Mouse (Mus musculus) yolk sac, embryonic 10.5 days (tissue): Measurements from ENCODE around the gene Rplp2.
"Not testable (repeated sequence)": the region's sequence is repeated elsewhere in the genome, so short reads cannot be mapped to it uniquely, and the experiment has no call there.

Experiments used
- DNase-seq: peaks from one replicate; pipeline ENCODE4 v3.0.0-alpha.2; 2017; ENCODE audit warnings: low spot score

Rplp2 gene

GRCm38 (mm10) chr7:141446374-141446773 is 796 bp upstream of the Rplp2 start:
- DNase-seq, result not testable (repeated sequence)

GRCm38 (mm10) chr7:141451928-141452327 is 4.8 kb downstream of the Rplp2 start:
- no peak for DNase-seq

DNA sequence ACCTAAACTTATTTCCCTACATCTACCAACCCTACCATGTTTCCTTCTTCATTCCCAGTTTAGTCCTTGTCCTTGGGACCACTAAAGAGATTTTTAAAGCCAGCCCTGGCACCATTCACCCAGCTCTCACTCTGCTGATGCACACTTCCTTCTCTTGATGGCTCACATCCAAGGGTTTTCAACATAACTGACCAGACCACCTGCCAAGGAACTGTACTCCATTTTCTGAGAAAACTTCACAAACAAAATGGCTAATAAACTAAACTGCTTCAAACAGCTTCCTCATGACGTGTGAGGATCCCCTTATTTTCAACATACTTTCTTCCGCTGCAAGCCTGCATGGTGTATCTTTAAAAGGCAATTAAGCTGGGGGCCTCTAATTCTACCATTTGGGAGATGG is 6.5 kb downstream of the Rplp2 start:
- no peak for DNase-seq

DNA sequence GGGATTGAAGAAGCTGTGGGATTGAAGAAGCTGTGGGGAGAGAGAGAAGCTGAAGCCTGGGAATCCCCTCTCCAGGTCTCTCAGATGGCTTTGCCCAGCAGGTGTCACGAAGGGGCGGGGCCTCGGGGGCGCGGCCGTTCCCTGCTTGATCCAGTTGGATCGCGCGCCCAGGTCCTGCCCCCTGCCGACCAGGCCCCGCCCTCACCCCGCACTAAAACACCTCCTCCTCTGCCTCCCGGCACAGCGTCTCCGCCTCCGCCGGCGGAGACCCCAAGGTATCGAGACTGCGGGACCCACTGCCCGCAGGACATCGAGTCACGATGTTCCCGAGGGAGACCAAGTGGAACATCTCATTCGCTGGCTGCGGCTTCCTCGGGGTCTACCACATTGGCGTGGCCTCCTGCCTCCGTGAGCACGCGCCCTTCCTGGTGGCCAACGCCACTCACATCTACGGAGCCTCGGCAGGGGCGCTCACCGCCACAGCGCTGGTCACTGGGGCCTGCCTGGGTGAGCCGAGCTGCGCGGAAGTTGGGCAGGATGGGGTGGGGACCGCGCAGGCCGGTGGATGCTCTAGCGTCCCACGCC is 7.9 kb downstream of the Rplp2 start, which contains the start of gene Pnpla2:
Pnpla2 (plus strand) TSS at position 232 of the 585 bp plus-strand sequence.
- peak; percentile 94 for DNase-seq

DNA sequence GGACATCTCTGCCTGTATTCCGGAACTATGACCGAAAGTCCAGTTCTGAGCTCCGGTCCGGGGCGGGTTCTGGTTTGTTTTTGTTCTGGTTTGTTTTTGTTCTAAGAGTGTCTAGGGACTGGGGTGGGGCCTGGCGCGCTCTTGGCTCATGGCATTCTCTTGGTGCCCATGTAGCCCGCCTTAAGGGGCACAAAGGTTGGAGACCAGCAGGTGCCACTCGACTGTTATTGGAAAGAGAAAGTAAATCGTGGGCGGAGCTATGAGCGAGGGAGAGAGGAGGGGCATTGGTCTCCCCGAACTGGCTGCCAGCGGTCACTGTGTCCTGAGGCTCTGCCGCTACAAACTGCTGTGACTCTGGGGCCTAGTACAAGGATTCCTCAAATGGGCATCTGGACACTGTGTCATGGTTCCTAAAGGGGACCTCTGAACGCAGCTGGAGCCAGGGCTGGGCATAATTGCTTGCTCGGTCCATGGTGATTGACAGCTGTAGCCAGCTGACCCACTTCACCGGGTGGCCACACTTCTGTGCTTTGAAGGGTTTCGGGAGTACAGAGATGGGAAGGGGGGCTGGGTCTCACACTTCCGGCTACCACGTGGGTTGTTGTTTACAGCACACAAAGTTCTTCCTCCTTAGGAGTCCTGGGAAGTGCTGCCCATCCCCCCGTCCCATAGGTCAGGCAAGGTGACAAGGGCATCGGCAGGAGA is 8.6 kb downstream of the Rplp2 start:
- DNase-seq, result peak; percentile 72

- DNase-seq, result no peak
These were observed 9.6 kb downstream of the Rplp2 start for GRCm38 (mm10) chr7:141456739-141457138.

DNA sequence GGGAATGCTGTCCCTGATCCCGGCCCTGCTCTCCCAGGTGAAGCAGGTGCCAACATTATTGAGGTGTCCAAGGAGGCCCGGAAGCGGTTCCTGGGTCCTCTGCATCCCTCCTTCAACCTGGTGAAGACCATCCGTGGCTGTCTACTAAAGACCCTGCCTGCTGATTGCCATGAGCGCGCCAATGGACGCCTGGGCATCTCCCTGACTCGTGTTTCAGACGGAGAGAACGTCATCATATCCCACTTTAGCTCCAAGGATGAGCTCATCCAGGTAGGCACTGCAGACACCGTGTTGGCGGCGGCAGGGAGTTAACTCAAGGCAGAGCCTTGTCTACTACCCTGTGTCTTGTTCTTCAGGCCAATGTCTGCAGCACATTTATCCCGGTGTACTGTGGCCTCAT is 10.1 kb downstream of the Rplp2 start:
- no peak for DNase-seq

DNA sequence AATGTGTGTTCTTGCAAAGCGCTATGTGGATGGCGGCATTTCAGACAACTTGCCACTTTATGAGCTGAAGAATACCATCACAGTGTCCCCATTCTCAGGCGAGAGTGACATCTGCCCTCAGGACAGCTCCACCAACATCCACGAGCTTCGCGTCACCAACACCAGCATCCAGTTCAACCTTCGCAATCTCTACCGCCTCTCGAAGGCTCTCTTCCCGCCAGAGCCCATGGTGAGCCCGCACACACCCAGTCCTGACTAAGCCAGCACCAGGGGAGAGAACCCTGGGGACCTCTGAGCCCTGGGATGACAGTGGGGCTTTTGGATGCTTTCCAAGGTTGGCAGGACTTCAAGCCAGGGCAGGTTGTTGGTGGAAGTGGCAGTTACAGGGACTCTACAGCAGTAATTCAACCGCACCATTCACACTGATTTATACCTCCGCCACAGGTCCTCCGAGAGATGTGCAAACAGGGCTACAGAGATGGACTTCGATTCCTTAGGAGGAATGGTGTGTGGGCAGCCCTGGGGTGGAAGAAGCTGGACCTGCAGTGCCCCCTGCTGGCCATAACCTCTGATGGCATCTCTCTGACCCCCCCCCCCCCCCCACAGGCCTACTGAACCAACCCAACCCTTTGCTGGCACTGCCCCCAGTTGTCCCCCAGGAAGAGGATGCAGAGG is 11.0 kb downstream of the Rplp2 start:
- no peak for DNase-seq

- DNase-seq, result no peak
These were observed 11.5 kb downstream of the Rplp2 start for GRCm38 (mm10) chr7:141458661-141459060.

DNA sequence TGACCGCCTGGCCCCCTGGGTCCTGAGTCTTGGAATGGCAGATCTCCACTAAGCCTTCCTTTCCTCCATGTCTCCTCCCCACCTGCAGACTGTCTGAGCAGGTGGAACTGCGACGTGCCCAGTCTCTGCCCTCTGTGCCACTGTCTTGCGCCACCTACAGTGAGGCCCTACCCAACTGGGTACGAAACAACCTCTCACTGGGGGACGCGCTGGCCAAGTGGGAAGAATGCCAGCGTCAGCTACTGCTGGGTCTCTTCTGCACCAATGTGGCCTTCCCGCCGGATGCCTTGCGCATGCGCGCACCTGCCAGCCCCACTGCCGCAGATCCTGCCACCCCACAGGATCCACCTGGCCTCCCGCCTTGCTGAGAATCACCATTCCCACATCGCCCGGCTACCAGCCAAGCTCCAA is 12.1 kb downstream of the Rplp2 start:
- no peak for DNase-seq

DNA sequence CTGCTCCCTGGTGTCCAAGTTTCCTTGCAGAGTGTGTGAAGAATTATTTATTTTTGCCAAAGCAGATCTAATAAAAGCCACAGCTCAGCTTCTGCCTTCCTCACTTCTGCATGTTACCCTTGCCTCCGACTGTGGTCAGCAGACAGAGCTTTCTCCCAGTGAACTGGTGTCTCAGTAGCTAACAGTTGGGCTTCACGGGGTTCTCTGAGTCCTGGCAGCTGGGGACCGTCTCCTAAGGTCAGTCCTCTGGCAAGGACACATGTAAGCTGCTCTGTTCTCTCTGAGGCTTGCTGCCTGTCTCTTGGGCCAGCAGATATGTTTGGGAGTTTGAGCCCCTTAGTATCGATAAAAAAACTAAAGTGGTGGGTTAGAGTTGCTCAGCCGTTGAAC is 12.8 kb downstream of the Rplp2 start:
- no peak for DNase-seq

DNA sequence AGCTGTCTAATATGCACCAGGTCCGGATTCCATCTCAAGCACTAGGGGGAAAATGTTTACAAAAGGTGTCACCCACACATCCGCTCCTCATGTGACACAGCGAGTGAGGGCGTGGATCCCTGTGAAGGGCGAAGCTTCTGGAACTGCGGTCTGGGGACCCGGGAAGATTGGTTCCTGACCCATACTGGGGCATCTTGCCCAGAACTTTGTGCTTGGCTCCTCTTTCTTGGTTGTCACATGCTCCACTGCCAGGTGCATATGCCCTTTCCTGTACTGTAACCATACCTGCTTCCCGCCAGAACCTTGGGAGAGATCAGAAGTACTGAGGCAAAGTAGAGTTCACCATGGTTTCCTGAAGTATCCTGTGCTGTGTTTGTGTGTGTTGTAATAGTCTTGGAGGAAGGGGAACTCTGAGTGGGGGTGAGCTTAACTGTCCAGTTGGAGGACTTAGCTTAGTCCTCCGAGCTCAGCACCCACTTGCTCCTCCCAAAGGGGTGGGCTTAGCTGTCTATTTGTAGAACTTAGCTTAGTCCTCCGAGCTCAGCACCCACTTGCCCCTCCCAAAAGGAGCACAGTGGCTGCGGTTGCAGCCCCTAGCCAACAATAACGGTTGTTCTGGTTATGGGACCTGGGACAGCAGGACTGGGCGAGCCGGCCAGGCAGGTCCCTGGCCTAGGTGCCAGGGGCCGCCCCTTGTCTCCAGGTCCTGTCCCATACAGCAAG is 13.4 kb downstream of the Rplp2 start, which contains the start of gene Cracr2b:
Cracr2b (plus strand) TSS at position 704 of the 723 bp plus-strand sequence.
- DNase-seq, result no peak

DNA sequence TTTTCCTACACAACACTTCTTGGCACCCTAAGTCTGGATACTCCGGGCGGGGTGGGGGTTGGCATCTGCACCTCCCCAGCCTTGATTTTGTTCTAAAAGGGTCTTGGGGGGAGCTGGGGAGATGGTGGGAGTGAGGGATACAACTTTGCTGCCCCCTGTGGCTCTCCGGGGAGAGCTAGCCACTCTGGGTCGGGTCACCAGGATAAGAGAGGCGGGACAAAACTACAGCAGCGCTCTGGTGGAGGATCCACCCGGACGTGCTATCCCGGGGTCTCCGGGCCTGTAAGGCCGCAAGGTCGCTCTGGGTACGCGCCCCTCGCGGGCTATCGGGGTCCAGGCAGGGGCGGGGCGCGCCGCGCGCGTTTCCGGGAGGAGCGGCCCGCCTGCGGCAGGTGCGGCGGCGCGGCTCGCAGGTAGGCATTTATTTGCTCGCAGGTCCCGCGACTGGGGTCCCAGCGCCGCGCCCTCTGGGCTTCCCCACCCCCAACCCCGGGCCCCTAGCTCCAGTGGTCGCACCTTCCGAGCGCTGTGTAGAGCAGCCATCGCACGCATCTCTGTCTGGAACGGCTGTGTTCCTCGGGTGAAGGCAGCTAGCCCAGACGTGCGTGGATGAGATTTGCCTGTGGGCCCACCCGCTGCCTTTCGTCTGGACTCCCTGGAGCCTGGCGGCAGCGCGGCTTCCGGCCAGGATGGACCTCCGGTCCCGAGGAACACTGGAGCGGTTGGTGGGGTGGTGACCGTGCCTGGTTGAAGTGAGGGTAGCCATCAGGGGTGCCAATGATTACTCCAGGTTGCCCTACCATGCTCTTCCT is 14.6 kb downstream of the Rplp2 start:
- DNase-seq, result no peak

DNA sequence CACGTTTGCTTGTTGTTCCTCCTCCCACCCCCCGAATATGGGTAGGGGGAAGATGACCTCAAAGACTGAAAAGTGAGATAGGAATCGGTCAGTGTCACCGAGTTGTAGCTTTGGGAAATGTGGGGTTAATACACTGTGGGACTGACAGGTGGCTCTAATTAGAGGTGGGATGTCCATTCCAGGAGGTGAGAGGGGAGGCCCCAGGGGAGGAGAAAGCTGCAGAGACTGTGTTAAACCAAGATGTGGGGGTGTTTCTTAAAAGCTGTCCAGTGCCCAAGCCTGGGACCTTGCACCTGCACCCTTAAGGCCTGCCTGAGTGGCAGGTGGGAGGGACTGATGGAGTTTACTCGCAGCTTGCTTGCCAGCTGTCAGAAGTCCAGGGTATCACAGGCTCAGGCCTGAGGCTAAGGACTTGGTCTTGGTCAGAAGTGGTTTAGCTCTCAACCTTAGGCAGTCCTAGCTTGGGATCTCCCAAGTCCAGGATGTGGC is 15.2 kb downstream of the Rplp2 start:
- DNase-seq, result no peak

- DNase-seq, result no peak
These were observed 16.8 kb downstream of the Rplp2 start for GRCm38 (mm10) chr7:141463824-141464602.

- DNase-seq, result no peak
These were observed 17.5 kb downstream of the Rplp2 start for GRCm38 (mm10) chr7:141464603-141465201.

- DNase-seq, result no peak
These were observed 18.3 kb downstream of the Rplp2 start for GRCm38 (mm10) chr7:141465388-141466044.

GRCm38 (mm10) chr7:141466045-141466394 is 18.9 kb downstream of the Rplp2 start:
- DNase-seq, result no peak

GRCm38 (mm10) chr7:141466607-141467148 is 19.5 kb downstream of the Rplp2 start:
- DNase-seq, result no peak
